Comparison of ENCODE assay signal across 28 mouse cellular contexts in genomic region chr19:12485223-12485622, GRCm38 (mm10). TPM values are rescaled to one million over a fixed set of nuclear protein-coding genes. Genes with fewer than 3 reads are reported as not detected.
DNase-seq lines count a peak whose midpoint lies in the region; ATAC-seq and TF ChIP-seq lines count a peak whose summit lies in the region.
"Had no signal": no experiment of that assay in that cellular context is flagged by ENCODE, and none has a peak within 500 bp of the region (broad histone marks: within the 10 kb centered on the region; RNA-seq: fewer than 3 reads in every experiment).

No protein-coding gene starts in this region.

- no peak overlapping the region for H3K4me2 ChIP-seq in hindbrain, embryonic 15.5 days
- no peak overlapping the region for H3K4me2 ChIP-seq in hindbrain, embryonic 11.5 days (replicated peaks; ENCODE audit: low read depth, low read length)
- no peak overlapping the region for H3K4me2 ChIP-seq in midbrain, embryonic 11.5 days
- no peak overlapping the region for H3K4me2 ChIP-seq in neural tube, embryonic 14.5 days (ENCODE audit: low read depth, low read length)
- H3K4me2 ChIP-seq: embryonic facial prominence, embryonic 15.5 days; intestine, embryonic 15.5 days; limb, embryonic 13.5 days; midbrain, embryonic 12.5 days; stomach, embryonic 15.5 days had no signal

- H3K9ac ChIP-seq in hindbrain, embryonic 15.5 days = no peak overlapping the region
- H3K9ac ChIP-seq in hindbrain, embryonic 11.5 days (ENCODE audit: low read depth, low read length) = no peak overlapping the region
- no peak overlapping the region for H3K9ac ChIP-seq in midbrain, embryonic 11.5 days (ENCODE audit: low read length)
- H3K9ac ChIP-seq in neural tube, embryonic 14.5 days (replicated peaks; ENCODE audit: low read depth, low read length) = no peak overlapping the region
- H3K9ac ChIP-seq: embryonic facial prominence, embryonic 15.5 days; intestine, embryonic 15.5 days; limb, embryonic 13.5 days; liver, embryonic 14.5 days; midbrain, embryonic 12.5 days; stomach, embryonic 15.5 days had no signal

- no peaks in the 10 kb centered on the region for H3K9me3 ChIP-seq in hindbrain, embryonic 15.5 days
- no peaks in the 10 kb centered on the region for H3K9me3 ChIP-seq in hindbrain, embryonic 11.5 days (ENCODE audit: control insufficient read depth, low read length)
- H3K9me3 ChIP-seq in midbrain, embryonic 10.5 days (replicated peaks) = no peaks in the 10 kb centered on the region
- no peaks in the 10 kb centered on the region for H3K9me3 ChIP-seq in midbrain, embryonic 11.5 days (ENCODE audit: control insufficient read depth, low read length)
- H3K9me3 ChIP-seq in neural tube, embryonic 14.5 days (ENCODE audit: control insufficient read depth, low read length) = no peaks in the 10 kb centered on the region
- H3K9me3 ChIP-seq: embryonic facial prominence, embryonic 15.5 days; intestine, embryonic 15.5 days; limb, embryonic 13.5 days; midbrain, embryonic 12.5 days; stomach, embryonic 15.5 days had no signal

- no peak for TF ChIP-seq CTCF in Patski (IDR thresholded peaks at IDR 0.05)

- H3K36me3 ChIP-seq in hindbrain, embryonic 15.5 days = peaks cover 43% of the 10 kb centered on the region
- peaks cover 11% of the 10 kb centered on the region for H3K36me3 ChIP-seq in hindbrain, embryonic 11.5 days (ENCODE audit: control insufficient read depth, insufficient read depth, low read length)
- H3K36me3 ChIP-seq in midbrain, embryonic 10.5 days = peaks cover 89% of the 10 kb centered on the region
- peaks cover 32% of the 10 kb centered on the region for H3K36me3 ChIP-seq in midbrain, embryonic 11.5 days (ENCODE audit: control insufficient read depth, insufficient read depth, low read length)
- peaks cover 32% of the 10 kb centered on the region for H3K36me3 ChIP-seq in neural tube, embryonic 14.5 days (ENCODE audit: control insufficient read depth, insufficient read depth, low read length)

- CTCF ChIA-PET in Patski (lab: Charles Lee) = interaction anchor here (1.1 to 5.6 kb wide), 3 partner anchors 13 to 23 kb away, joined by 3 to 49 read pairs (median 5); partner anchors contain the start of gene Dtx4

- no peak for ATAC-seq in hindbrain, embryonic 15.5 days (ENCODE audit: low FRiP score, low read depth)
- no peak for ATAC-seq in hindbrain, embryonic 11.5 days (ENCODE audit: low FRiP score)
- ATAC-seq in midbrain, embryonic 11.5 days (ENCODE audit: low FRiP score) = no peak
- peak; percentile 58 for ATAC-seq in Patski
- no peak for ATAC-seq in neural tube, embryonic 14.5 days (ENCODE audit: low read depth)
- ATAC-seq: forebrain, embryonic 16.5 days; intestine, embryonic 15.5 days had no signal

- no peaks in the 10 kb centered on the region for H3K27me3 ChIP-seq in hindbrain, embryonic 15.5 days
- H3K27me3 ChIP-seq in hindbrain, embryonic 11.5 days (ENCODE audit: control insufficient read depth, insufficient read depth, low read length) = no peaks in the 10 kb centered on the region
- H3K27me3 ChIP-seq in midbrain, embryonic 10.5 days (ENCODE audit: low read depth, poor library complexity, severe bottlenecking) = no peaks in the 10 kb centered on the region
- no peaks in the 10 kb centered on the region for H3K27me3 ChIP-seq in midbrain, embryonic 11.5 days (ENCODE audit: control insufficient read depth, insufficient read depth, low read length)
- no peaks in the 10 kb centered on the region for H3K27me3 ChIP-seq in Patski
- no peaks in the 10 kb centered on the region for H3K27me3 ChIP-seq in neural tube, embryonic 14.5 days (ENCODE audit: control insufficient read depth, insufficient read depth, low read length)
- H3K27me3 ChIP-seq: embryonic facial prominence, embryonic 15.5 days; intestine, embryonic 15.5 days; limb, embryonic 13.5 days; midbrain, embryonic 12.5 days; stomach, embryonic 15.5 days had no signal

- DNase-seq in hindbrain, embryonic 11.5 days (ENCODE audit: low spot score) = no peak
- no peak for DNase-seq in midbrain, embryonic 10.5 days (ENCODE audit: low spot score)
- DNase-seq in midbrain, embryonic 11.5 days (ENCODE audit: low spot score, missing footprints) = no peak
- no peak for DNase-seq in Patski (ENCODE audit: low read depth, low spot score)
- DNase-seq in retina, postnatal 1 day = no peak
- DNase-seq: adrenal gland, postnatal 36 days; cerebellum, adult 11 months; cerebellum, adult 9-11 months; gastrocnemius, postnatal 25 days; heart, postnatal 4 days; kidney, adult 9 months; kidney, postnatal 25 days; lung, postnatal 10 days; right cerebral cortex, adult 18-20 months; right cerebral cortex, postnatal 4 days had no signal

- peaks cover 39% of the 10 kb centered on the region for H3K4me1 ChIP-seq in hindbrain, embryonic 15.5 days (replicated peaks)
- H3K4me1 ChIP-seq in hindbrain, embryonic 11.5 days (replicated peaks; ENCODE audit: control insufficient read depth, insufficient read depth, low read length) = peaks cover 6% of the 10 kb centered on the region
- H3K4me1 ChIP-seq in midbrain, embryonic 10.5 days = peaks cover 43% of the 10 kb centered on the region
- H3K4me1 ChIP-seq in midbrain, embryonic 11.5 days (ENCODE audit: control insufficient read depth, insufficient read depth, low read length) = peaks cover 31% of the 10 kb centered on the region
- peaks cover 21% of the 10 kb centered on the region; the same call in 1 of the 2 replicates for H3K4me1 ChIP-seq in neural tube, embryonic 14.5 days (ENCODE audit: control insufficient read depth, insufficient read depth, low read length)

- POLR2A ChIA-PET in Patski (lab: Charles Lee) = interaction anchor here (0.6 to 1.6 kb wide), 3 partner anchors 11 to 256 kb away, joined by 3 to 6 read pairs (median 5); partner anchors contain the start of gene Dtx4

- H3K4me3 ChIP-seq in hindbrain, embryonic 15.5 days = no peak overlapping the region
- no peak overlapping the region for H3K4me3 ChIP-seq in hindbrain, embryonic 11.5 days (ENCODE audit: low read depth, low read length)
- no peak overlapping the region for H3K4me3 ChIP-seq in midbrain, embryonic 10.5 days
- no peak overlapping the region for H3K4me3 ChIP-seq in midbrain, embryonic 11.5 days (ENCODE audit: low read depth, low read length)
- H3K4me3 ChIP-seq in neural tube, embryonic 14.5 days (ENCODE audit: low read depth, low read length) = no peak overlapping the region
- H3K4me3 ChIP-seq: embryonic facial prominence, embryonic 15.5 days; intestine, embryonic 15.5 days; limb, embryonic 13.5 days; midbrain, embryonic 12.5 days; stomach, embryonic 15.5 days had no signal

- 66% methylated on average over 13 of the region's 13 CpGs for WGBS in hindbrain, embryonic 15.5 days
- 80% methylated on average over 13 of the region's 13 CpGs for WGBS in hindbrain, embryonic 11.5 days
- WGBS in midbrain, embryonic 10.5 days = 88% methylated on average over 13 of the region's 13 CpGs
- WGBS in midbrain, embryonic 11.5 days = 87% methylated on average over 13 of the region's 13 CpGs
- 76% methylated on average over 13 of the region's 13 CpGs for WGBS in neural tube, embryonic 14.5 days

- in situ Hi-C loops in Patski (cut with MboI; ENCODE audit: low pct_unique_long_range_greater_than_20kb) = loop anchor here (5.0 to 25.0 kb wide), 4 partner anchors 277 to 698 kb away; partner anchors contain the start of gene Patl1

- peak overlapping the region; percentile 38; the same call in 1 of the 2 replicates for H3K27ac ChIP-seq in hindbrain, embryonic 15.5 days (replicated peaks)
- H3K27ac ChIP-seq in hindbrain, embryonic 11.5 days (ENCODE audit: low read depth, low read length) = no peak overlapping the region
- H3K27ac ChIP-seq in midbrain, embryonic 10.5 days (replicated peaks) = 0 out of 2 replicates have a peak overlapping the region, but pooled peaks have one; percentile 3
- no peak overlapping the region for H3K27ac ChIP-seq in midbrain, embryonic 11.5 days (ENCODE audit: low read depth, low read length)
- H3K27ac ChIP-seq in neural tube, embryonic 14.5 days (ENCODE audit: low read depth, low read length) = peak overlapping the region; percentile 13; the same call in 1 of the 2 replicates
- H3K27ac ChIP-seq: embryonic facial prominence, embryonic 15.5 days; intestine, embryonic 15.5 days; limb, embryonic 13.5 days; liver, embryonic 14.5 days; midbrain, embryonic 12.5 days; stomach, embryonic 15.5 days had no signal

RNA-seq across cellular contexts. Expression of gene Dtx4, which starts 16.0 kb away (rescaled TPM):
- polyA plus RNA-seq in hindbrain, embryonic 15.5 days (2015; fragmentation: Nextera tagmentation; extraction: Ambion mirVana) = 40.0 and 42.2 TPM in 2 replicates
- 55.4 and 66.1 TPM in 2 replicates for polyA plus RNA-seq in hindbrain, embryonic 11.5 days (2014; fragmentation: Nextera tagmentation; extraction: Ambion mirVana)
- 54.9 and 59.2 TPM in 2 replicates for polyA plus RNA-seq in midbrain, embryonic 10.5 days (2016; fragmentation: Nextera tagmentation; extraction: Ambion mirVana)
- polyA plus RNA-seq in midbrain, embryonic 11.5 days (2014; fragmentation: Nextera tagmentation; extraction: Ambion mirVana) = 62.0 and 64.3 TPM in 2 replicates
- 36.4 TPM for polyA plus RNA-seq in Patski (2021)
- 37.7 and 47.6 TPM in 2 replicates for polyA plus RNA-seq in neural tube, embryonic 14.5 days (2014; fragmentation: Nextera tagmentation; extraction: Ambion mirVana)

RNA-seq across cellular contexts. Expression of gene Mpeg1, which starts 24.6 kb away (rescaled TPM):
- polyA plus RNA-seq in hindbrain, embryonic 15.5 days (2015; fragmentation: Nextera tagmentation; extraction: Ambion mirVana) = 0.61 and 0.88 TPM in 2 replicates
- polyA plus RNA-seq in hindbrain, embryonic 11.5 days (2014; fragmentation: Nextera tagmentation; extraction: Ambion mirVana) = 0.60 and 1.0 TPM in 2 replicates
- polyA plus RNA-seq in midbrain, embryonic 10.5 days (2016; fragmentation: Nextera tagmentation; extraction: Ambion mirVana) = 0.19 and 0.40 TPM in 2 replicates
- 0.90 and 1.1 TPM in 2 replicates for polyA plus RNA-seq in midbrain, embryonic 11.5 days (2014; fragmentation: Nextera tagmentation; extraction: Ambion mirVana)
- 0.19 TPM for polyA plus RNA-seq in Patski (2021)
- polyA plus RNA-seq in neural tube, embryonic 14.5 days (2014; fragmentation: Nextera tagmentation; extraction: Ambion mirVana) = 1.3 and 1.5 TPM in 2 replicates

RNA-seq across cellular contexts. Expression of gene Pfpl, which starts 57.5 kb away (rescaled TPM):
- not detected in 2 replicates for polyA plus RNA-seq in hindbrain, embryonic 15.5 days (2015; fragmentation: Nextera tagmentation; extraction: Ambion mirVana)
- not detected in 2 replicates for polyA plus RNA-seq in hindbrain, embryonic 11.5 days (2014; fragmentation: Nextera tagmentation; extraction: Ambion mirVana)
- not detected in 2 replicates for polyA plus RNA-seq in midbrain, embryonic 10.5 days (2016; fragmentation: Nextera tagmentation; extraction: Ambion mirVana)
- not detected in 2 replicates for polyA plus RNA-seq in midbrain, embryonic 11.5 days (2014; fragmentation: Nextera tagmentation; extraction: Ambion mirVana)
- not detected for polyA plus RNA-seq in Patski (2021)
- not detected in 2 replicates for polyA plus RNA-seq in neural tube, embryonic 14.5 days (2014; fragmentation: Nextera tagmentation; extraction: Ambion mirVana)
- polyA plus RNA-seq: C2C12; embryonic facial prominence, embryonic 15.5 days; forebrain, embryonic 16.5 days; heart, embryonic 16.5 days; intestine, embryonic 15.5 days; limb, embryonic 13.5 days; liver, embryonic 14.5 days; midbrain, embryonic 12.5 days; stomach, embryonic 15.5 days; thymus, postnatal 0 days; urinary bladder, adult 2 months had no signal

Comparison
In these comparisons a context has a peak if more than half of its experiments do, and no peak if none do; other contexts are left out.
1. H3K27ac ChIP-seq: peak in hindbrain, embryonic 15.5 days (single experiment), midbrain, embryonic 10.5 days (single experiment) and neural tube, embryonic 14.5 days (single experiment); none in hindbrain, embryonic 11.5 days (single experiment) and midbrain, embryonic 11.5 days (single experiment).